Mouse (Mus musculus) forebrain, embryonic 14.5 days (tissue): Measurements from ENCODE around the gene Cpox. TPM values are rescaled to one million over a fixed set of nuclear protein-coding genes. Genes with fewer than 3 reads are reported as not detected.

Experiments used
- ATAC-seq: fragments of 200-750 bp; cut with Nextera tagmentation; 2 replicates; pipeline ENCODE4 v1.8.0; 2017; ENCODE audit warnings: mild to moderate bottlenecking, moderate library complexity
- DNase-seq: peaks from one replicate; pipeline ENCODE4 v3.0.0-alpha.2; 2015; ENCODE audit warnings: low spot score
- H3K27ac ChIP-seq: fragments of 300-500 bp; sonication (generic); 2 replicates; pipeline ENCODE4 v1.5.1; 2014; ENCODE audit warnings: low read depth, mild to moderate bottlenecking, control low read depth, low read length, moderate library complexity
- H3K27me3 ChIP-seq: fragments of 300-500 bp; sonication (generic); replicated peaks from 2 replicates; pipeline ENCODE4 v1.6.1; 2014; ENCODE audit warnings: low read length, control low read depth, mixed read lengths; ENCODE audit not compliant: control insufficient read depth, insufficient read depth
- H3K36me3 ChIP-seq: fragments of 300-500 bp; sonication (generic); 2 replicates; pipeline ENCODE4 v1.6.1; 2014; ENCODE audit warnings: low read length, control low read depth; ENCODE audit not compliant: control insufficient read depth, insufficient read depth
- H3K4me1 ChIP-seq: fragments of 300-500 bp; sonication (generic); 2 replicates; pipeline ENCODE4 v1.6.1; 2014; ENCODE audit warnings: antibody characterized with exemption, low read length, control low read depth; ENCODE audit not compliant: control insufficient read depth, insufficient read depth
- H3K4me2 ChIP-seq: fragments of 300-500 bp; sonication (generic); 2 replicates; pipeline ENCODE4 v1.6.1; 2014; ENCODE audit warnings: mild to moderate bottlenecking, control low read depth, low read length
- H3K4me3 ChIP-seq: fragments of 300-500 bp; sonication (generic); 2 replicates; pipeline ENCODE4 v1.5.1; 2014; ENCODE audit warnings: low read depth, low read length, control low read depth
- H3K9ac ChIP-seq: fragments of 300-500 bp; sonication (generic); 2 replicates; pipeline ENCODE4 v1.6.1; 2014; ENCODE audit warnings: mild to moderate bottlenecking, low read length, control low read depth, moderate library complexity
- H3K9me3 ChIP-seq: fragments of 300-500 bp; sonication (generic); replicated peaks from 2 replicates; pipeline ENCODE4 v1.6.1; 2016; ENCODE audit warnings: low read length, control low read depth, mixed read lengths; ENCODE audit not compliant: control insufficient read depth
- WGBS: fragments of 180-500 bp; shearing (Covaris S2); extraction: QIAGEN DNeasy Blood & Tissue Kit; methylation state at CpG from one replicate; pipeline ENCODE4 v1.1.7; 2014; 5-methylcytosine and 5-hydroxymethylcytosine counted together
- polyA plus RNA-seq: library from polyadenylated mRNA; unstranded; fragments of >200 nt; fragmentation: Nextera tagmentation; extraction: Ambion mirVana; gene quantifications from 2 replicates; pipeline ENCODE4 v1.2.1, GENCODE M21; 2014

The Cpox gene
- polyA plus RNA-seq, 1 experiment from 2014 or later, result 8.9 TPM

- Histone ChIP-seq H3K9me3 (no peaks in the 10 kb centered on the region), H3K27me3 (no peaks in the 10 kb centered on the region), H3K27ac (no peak overlapping the region), H3K4me2 (no peak overlapping the region), H3K4me3 (no peak overlapping the region), H3K36me3 (no peaks in the 10 kb centered on the region), H3K9ac (no peak overlapping the region), H3K4me1 (no peaks in the 10 kb centered on the region)
- WGBS, result 88% methylated on average over 12 of the region's 12 CpGs
- no peak for ATAC-seq
- DNase-seq, result no peak
These were observed 30.8 kb downstream of the Cpox start for GRCm38 (mm10) chr16:58700816-58701424.

- no peak overlapping the region for H3K27ac ChIP-seq
- DNase-seq, result no peak
- ATAC-seq, result no peak
- H3K9ac ChIP-seq, result no peak overlapping the region
- no peak overlapping the region for H3K4me2 ChIP-seq
- no peaks in the 10 kb centered on the region for H3K4me1 ChIP-seq
- H3K9me3 ChIP-seq, result no peaks in the 10 kb centered on the region
- H3K4me3 ChIP-seq, result no peak overlapping the region
- 86% methylated on average over 6 of the region's 6 CpGs for WGBS
- H3K36me3 ChIP-seq, result no peaks in the 10 kb centered on the region
- no peaks in the 10 kb centered on the region for H3K27me3 ChIP-seq
These were observed 31.7 kb downstream of the Cpox start for GRCm38 (mm10) chr16:58701779-58702178.

- no peaks in the 10 kb centered on the region for H3K36me3 ChIP-seq
- no peak overlapping the region for H3K4me2 ChIP-seq
- no peak overlapping the region for H3K27ac ChIP-seq
- H3K9ac ChIP-seq, result no peak overlapping the region
- no peaks in the 10 kb centered on the region for H3K27me3 ChIP-seq
- DNase-seq (no peak), ATAC-seq (no peak)
- no peaks in the 10 kb centered on the region for H3K9me3 ChIP-seq
- no peak overlapping the region for H3K4me3 ChIP-seq
- WGBS, result 85% methylated on average over 10 of the region's 10 CpGs
- H3K4me1 ChIP-seq, result no peaks in the 10 kb centered on the region
These were observed 32.3 kb downstream of the Cpox start for GRCm38 (mm10) chr16:58702329-58702932.

- Histone ChIP-seq H3K4me2 (no peak overlapping the region), H3K9me3 (no peaks in the 10 kb centered on the region), H3K27me3 (no peaks in the 10 kb centered on the region), H3K4me3 (no peak overlapping the region), H3K27ac (no peak overlapping the region), H3K36me3 (no peaks in the 10 kb centered on the region), H3K4me1 (no peaks in the 10 kb centered on the region), H3K9ac (no peak overlapping the region)
- DNase-seq (no peak), ATAC-seq (no peak)
- 57% methylated on average over 10 of the region's 10 CpGs for WGBS
These were observed 33.5 kb downstream of the Cpox start for GRCm38 (mm10) chr16:58703382-58704124.

- H3K4me3 ChIP-seq, result no peak overlapping the region
- DNase-seq (no peak), ATAC-seq (no peak)
- H3K27me3 ChIP-seq, result no peaks in the 10 kb centered on the region
- no peaks in the 10 kb centered on the region for H3K9me3 ChIP-seq
- no peak overlapping the region for H3K27ac ChIP-seq
- no peaks in the 10 kb centered on the region for H3K36me3 ChIP-seq
- no peak overlapping the region for H3K9ac ChIP-seq
- no peak overlapping the region for H3K4me2 ChIP-seq
- H3K4me1 ChIP-seq, result no peaks in the 10 kb centered on the region
These were observed 34.9 kb downstream of the Cpox start for GRCm38 (mm10) chr16:58704999-58705398.

- Histone ChIP-seq H3K36me3 (no peaks in the 10 kb centered on the region), H3K9me3 (no peaks in the 10 kb centered on the region), H3K27me3 (no peaks in the 10 kb centered on the region), H3K4me1 (no peaks in the 10 kb centered on the region), H3K27ac (no peak overlapping the region), H3K4me3 (no peak overlapping the region), H3K4me2 (no peak overlapping the region), H3K9ac (no peak overlapping the region)
- DNase-seq, result no peak
- 92% methylated on average over 4 of the region's 4 CpGs for WGBS
- ATAC-seq, result no peak
These were observed 37.3 kb downstream of the Cpox start for GRCm38 (mm10) chr16:58707276-58707905.

- no peak overlapping the region for H3K4me3 ChIP-seq
- H3K36me3 ChIP-seq, result no peaks in the 10 kb centered on the region
- no peaks in the 10 kb centered on the region for H3K4me1 ChIP-seq
- H3K4me2 ChIP-seq, result no peak overlapping the region
- no peak overlapping the region for H3K9ac ChIP-seq
- DNase-seq (no peak), ATAC-seq (no peak)
- WGBS, result 82% methylated on average over 3 of the region's 3 CpGs
- H3K27ac ChIP-seq, result no peak overlapping the region
- H3K9me3 ChIP-seq, result no peaks in the 10 kb centered on the region
- H3K27me3 ChIP-seq, result no peaks in the 10 kb centered on the region
These were observed 38.7 kb downstream of the Cpox start for GRCm38 (mm10) chr16:58708601-58709475.

- ATAC-seq, result no peak
- no peaks in the 10 kb centered on the region for H3K9me3 ChIP-seq
These were observed 39.4 kb downstream of the Cpox start for GRCm38 (mm10) chr16:58709536-58709935.

More at GRCm38 (mm10) chr16:58709536-58709935, 39.4 kb downstream of the Cpox start:
- WGBS, result 74% methylated on average over 4 of the region's 4 CpGs
- no peak overlapping the region for H3K4me3 ChIP-seq
- H3K27me3 ChIP-seq, result no peaks in the 10 kb centered on the region
- no peak for DNase-seq
- H3K4me1 ChIP-seq, result no peaks in the 10 kb centered on the region
- H3K9ac ChIP-seq, result no peak overlapping the region
- no peak overlapping the region for H3K4me2 ChIP-seq
- H3K27ac ChIP-seq, result no peak overlapping the region
- H3K36me3 ChIP-seq, result no peaks in the 10 kb centered on the region
